Mouse (Mus musculus) hindbrain, postnatal 0 days (tissue): ENCODE data around the gene Zc3h4. TPM values are rescaled to one million over a fixed set of nuclear protein-coding genes. Genes with fewer than 3 reads are reported as not detected.

Source experiments
- ATAC-seq: fragments of 200-750 bp; cut with Nextera tagmentation; 2 replicates; pipeline ENCODE4 v1.8.0; 2017; ENCODE audit warnings: mild to moderate bottlenecking, moderate TSS enrichment, moderate library complexity
- DNase-seq: peaks from one replicate; pipeline ENCODE4 v3.0.0-alpha.2; 2015; ENCODE audit warnings: low spot score
- H3K27ac ChIP-seq: fragments of 300-500 bp; sonication (generic); 2 replicates; pipeline ENCODE4 v1.5.1; 2014; ENCODE audit warnings: mild to moderate bottlenecking
- H3K27me3 ChIP-seq: fragments of 300-500 bp; sonication (generic); 2 replicates; pipeline ENCODE4 v1.6.1; 2014; ENCODE audit warnings: low read length, mixed read lengths; ENCODE audit not compliant: insufficient read depth
- H3K36me3 ChIP-seq: fragments of 300-500 bp; sonication (generic); 2 replicates; pipeline ENCODE4 v1.6.1; 2014; ENCODE audit warnings: low read length, mixed read lengths; ENCODE audit not compliant: insufficient read depth
- H3K4me1 ChIP-seq: fragments of 300-500 bp; sonication (generic); 2 replicates; pipeline ENCODE4 v1.6.1; 2014; ENCODE audit warnings: antibody characterized with exemption, low read length, mixed read lengths; ENCODE audit not compliant: insufficient read depth
- H3K4me2 ChIP-seq: fragments of 300-500 bp; sonication (generic); 2 replicates; pipeline ENCODE4 v1.6.1; 2014; ENCODE audit warnings: low read depth, mild to moderate bottlenecking, low read length, moderate library complexity, mixed read lengths
- H3K4me3 ChIP-seq: fragments of 300-500 bp; sonication (generic); 2 replicates; pipeline ENCODE4 v1.5.1; 2014; ENCODE audit warnings: low read length
- H3K9ac ChIP-seq: fragments of 300-500 bp; sonication (generic); replicated peaks from 2 replicates; pipeline ENCODE4 v1.6.1; 2014; ENCODE audit warnings: mild to moderate bottlenecking, low read length, moderate library complexity, mixed read lengths
- H3K9me3 ChIP-seq: fragments of 300-500 bp; sonication (generic); 2 replicates; pipeline ENCODE4 v1.6.1; 2016; ENCODE audit warnings: low read length, mixed read lengths
- CTCF ChIP-seq: IDR thresholded peaks from 2 replicates; pipeline ENCODE4 v1.5.1; 2016; ENCODE audit warnings: antibody characterized with exemption, control low read depth, low read depth
- WGBS: fragments of 180-500 bp; shearing (Covaris S2); extraction: QIAGEN DNeasy Blood & Tissue Kit; methylation state at CpG from one replicate; pipeline ENCODE4 v1.1.7; 2014; 5-methylcytosine and 5-hydroxymethylcytosine counted together
- polyA plus RNA-seq: library from polyadenylated mRNA; unstranded; fragments of >200 nt; fragmentation: Nextera tagmentation; extraction: Ambion mirVana; gene quantifications from 2 replicates; pipeline ENCODE4 v1.2.1, GENCODE M21; 2015
- total RNA-seq: library from RNA; depleted of rRNA; stranded (reverse); fragments of >200 nt; gene quantifications from 2 replicates; pipeline ENCODE4 v1.2.3, GENCODE M21; 2014; rRNA removed

The Zc3h4 gene
- total and polyA plus RNA-seq, 2 experiments from 2014 or later = 8.3 to 38.2 TPM

GRCm38 (mm10) chr7:16476600-16476989, 75.9 kb downstream of the Zc3h4 start:
- WGBS = 2% methylated on average over 34 of the region's 34 CpGs

GRCm38 (mm10) chr7:16477628-16478027, 76.9 kb downstream of the Zc3h4 start, which contains the start of gene Npas1:
Gene Npas1, minus strand, starts transcription at chr7:16477728.
- Histone ChIP-seq H3K36me3 (no peaks in the 10 kb centered on the region), H3K4me3 (peak within 1 kb of the TSS; percentile 37), H3K27ac (no peak within 1 kb of the TSS), H3K9me3 (no peaks in the 10 kb centered on the region), H3K9ac (no peak within 1 kb of the TSS), H3K4me1 (peaks cover 4% of the 10 kb centered on the region; the same call in 1 of the 2 replicates), H3K27me3 (peaks cover 45% of the 10 kb centered on the region), H3K4me2 (peak within 1 kb of the TSS; percentile 62)
- ATAC-seq (no peak), DNase-seq (no peak)
- TF ChIP-seq CTCF = no peak
- WGBS = 86% methylated on average over 8 of the region's 8 CpGs

More at GRCm38 (mm10) chr7:16476600-16476989, 75.9 kb downstream of the Zc3h4 start:
- H3K4me1 ChIP-seq = peaks cover 4% of the 10 kb centered on the region; the same call in 1 of the 2 replicates
- no peaks in the 10 kb centered on the region for H3K36me3 ChIP-seq
- no peaks in the 10 kb centered on the region for H3K9me3 ChIP-seq
- H3K4me3 ChIP-seq = peak overlapping the region; percentile 37
- H3K9ac ChIP-seq = no peak overlapping the region
- ATAC-seq (peak; percentile 34; the same call in 1 of the 2 replicates), DNase-seq (no peak)
- TF ChIP-seq CTCF = no peak
- H3K27me3 ChIP-seq = peaks cover 45% of the 10 kb centered on the region
- peak overlapping the region; percentile 62 for H3K4me2 ChIP-seq
- no peak overlapping the region for H3K27ac ChIP-seq

Other genes starting within 250 kb of the Zc3h4 start
- gene Meis3, start 225.8 kb upstream of the Zc3h4 start, total RNA-seq = 76.6 and 81.3 TPM in 2 replicates
- gene Meis3, start 225.8 kb upstream of the Zc3h4 start, polyA plus RNA-seq = 77.5 and 84.6 TPM in 2 replicates
- gene Dhx34, start 178.9 kb upstream of the Zc3h4 start, total RNA-seq = 21.1 and 25.0 TPM in 2 replicates
- 9.1 and 9.4 TPM in 2 replicates for gene Dhx34, start 178.9 kb upstream of the Zc3h4 start, polyA plus RNA-seq
- gene C5ar2, start 156.8 kb upstream of the Zc3h4 start, total RNA-seq = 0.47 TPM in 1 of 2 replicates, not detected in the other
- 0.11 and 0.18 TPM in 2 replicates for gene C5ar2, start 156.8 kb upstream of the Zc3h4 start, polyA plus RNA-seq
- 1.4 and 1.9 TPM in 2 replicates for gene C5ar1, start 141.4 kb upstream of the Zc3h4 start, total RNA-seq
- gene C5ar1, start 141.4 kb upstream of the Zc3h4 start, polyA plus RNA-seq = 0.93 and 1.5 TPM in 2 replicates
- gene Inafm1, start 127.3 kb upstream of the Zc3h4 start, total RNA-seq = 56.0 and 71.3 TPM in 2 replicates
- 74.1 and 78.4 TPM in 2 replicates for gene Inafm1, start 127.3 kb upstream of the Zc3h4 start, polyA plus RNA-seq
- 11.8 and 27.9 TPM in 2 replicates for gene Ccdc9, start 114.1 kb upstream of the Zc3h4 start, total RNA-seq
- 13.4 and 14.8 TPM in 2 replicates for gene Ccdc9, start 114.1 kb upstream of the Zc3h4 start, polyA plus RNA-seq
- 51.0 and 55.8 TPM in 2 replicates for gene Bbc3, start 92.5 kb upstream of the Zc3h4 start, total RNA-seq
- 32.2 and 33.3 TPM in 2 replicates for gene Bbc3, start 92.5 kb upstream of the Zc3h4 start, polyA plus RNA-seq
- gene Sae1, start 13.1 kb upstream of the Zc3h4 start, total RNA-seq = 88.6 and 89.4 TPM in 2 replicates
- 215 and 216 TPM in 2 replicates for gene Sae1, start 13.1 kb upstream of the Zc3h4 start, polyA plus RNA-seq
- gene Tmem160, start 51.9 kb downstream of the Zc3h4 start, total RNA-seq = 71.7 and 72.6 TPM in 2 replicates
- gene Tmem160, start 51.9 kb downstream of the Zc3h4 start, polyA plus RNA-seq = 102 and 114 TPM in 2 replicates
- gene Npas1, start 76.8 kb downstream of the Zc3h4 start, total RNA-seq = 9.0 and 13.9 TPM in 2 replicates
- gene Npas1, start 76.8 kb downstream of the Zc3h4 start, polyA plus RNA-seq = 7.6 and 7.9 TPM in 2 replicates
- 131 and 146 TPM in 2 replicates for gene Arhgap35, start 214.1 kb downstream of the Zc3h4 start, total RNA-seq
- gene Arhgap35, start 214.1 kb downstream of the Zc3h4 start, polyA plus RNA-seq = 21.2 and 24.8 TPM in 2 replicates